Mouse (Mus musculus) cerebellum, adult 11 months (tissue): ENCODE results near the gene Arhgap27.

Source experiments
- DNase-seq: peaks from one replicate; pipeline ENCODE4 v3.0.0; 2022

Gene Arhgap27

DNA sequence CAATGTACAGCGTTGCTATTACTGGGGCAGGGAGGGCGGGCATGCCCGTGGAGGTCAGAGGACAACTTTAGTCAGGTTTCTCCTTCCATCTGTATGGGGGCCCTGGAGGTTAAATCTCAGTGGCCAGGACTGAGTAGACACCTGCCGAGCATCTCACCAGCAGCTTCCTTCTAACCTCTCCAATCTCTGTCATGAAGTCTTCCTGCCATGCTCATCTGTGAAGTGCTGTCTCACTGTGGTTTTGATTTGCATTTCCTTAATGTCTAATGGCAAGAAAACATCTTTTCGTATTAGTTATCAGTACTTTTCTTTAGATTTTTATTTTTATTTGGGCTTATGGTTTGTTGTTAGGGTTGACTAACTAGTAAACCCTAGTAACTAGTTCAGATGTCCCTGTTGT lies 17.0 kb upstream of the Arhgap27 start:
- DNase-seq: no peak

DNA sequence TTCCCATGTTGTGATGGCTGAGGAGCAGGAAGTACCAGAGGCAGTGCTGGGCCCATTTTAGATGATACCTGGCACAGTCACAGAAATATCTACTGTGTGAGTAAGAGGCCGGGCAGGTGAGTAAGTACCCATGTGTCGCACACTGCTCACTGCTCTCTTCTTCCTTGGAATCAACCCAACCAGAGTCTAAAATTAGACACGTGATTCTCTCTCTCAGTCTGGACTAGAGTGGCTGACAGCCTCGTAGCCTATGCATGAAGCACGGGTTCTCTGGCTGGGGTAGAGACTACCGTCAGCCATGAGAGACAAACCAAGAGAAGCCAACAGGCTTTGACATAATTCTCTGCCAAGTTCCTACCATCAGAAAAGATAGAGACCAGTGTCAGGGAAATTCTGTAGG lies 14.8 kb upstream of the Arhgap27 start:
- DNase-seq: no peak

DNA sequence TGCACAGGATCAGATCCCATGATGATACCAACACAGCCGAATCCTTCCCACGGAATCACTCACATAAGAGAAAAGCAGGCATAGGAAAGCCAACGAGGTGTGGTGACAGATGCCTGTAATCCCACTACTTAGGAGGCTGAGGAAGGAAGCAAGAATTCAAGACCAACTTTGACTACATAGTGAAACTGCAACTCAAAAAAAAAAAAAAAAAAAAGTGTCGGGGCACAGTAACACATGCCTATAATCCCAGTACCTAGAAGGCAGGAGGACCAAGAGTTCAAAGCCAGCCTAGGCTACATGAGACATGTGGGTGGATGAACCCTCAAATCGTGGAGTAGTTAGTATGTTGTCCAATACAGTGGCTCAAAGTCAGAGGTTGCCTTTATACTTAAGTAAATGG lies 12.3 kb upstream of the Arhgap27 start:
- no peak for DNase-seq

DNA sequence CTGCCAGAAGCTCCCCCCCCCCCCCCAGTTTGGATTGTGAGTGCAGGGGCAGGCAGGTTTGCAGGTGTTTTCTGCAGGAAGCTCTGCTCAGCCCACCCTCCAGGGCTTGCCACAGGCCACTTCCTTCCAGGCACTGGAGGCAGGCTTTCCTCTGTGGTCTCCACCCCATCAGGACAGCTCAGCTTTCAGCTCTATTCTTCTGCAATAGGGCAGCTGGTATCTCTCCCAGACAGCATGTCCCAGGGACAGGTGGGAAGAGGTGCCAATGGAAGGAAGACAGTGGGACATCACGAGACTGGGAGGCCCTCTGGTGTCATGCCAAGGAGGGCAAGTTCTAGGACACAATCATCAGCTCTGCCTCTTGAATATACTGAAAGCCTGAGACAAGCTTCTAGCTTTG lies 11.8 kb upstream of the Arhgap27 start:
- no peak for DNase-seq

DNA sequence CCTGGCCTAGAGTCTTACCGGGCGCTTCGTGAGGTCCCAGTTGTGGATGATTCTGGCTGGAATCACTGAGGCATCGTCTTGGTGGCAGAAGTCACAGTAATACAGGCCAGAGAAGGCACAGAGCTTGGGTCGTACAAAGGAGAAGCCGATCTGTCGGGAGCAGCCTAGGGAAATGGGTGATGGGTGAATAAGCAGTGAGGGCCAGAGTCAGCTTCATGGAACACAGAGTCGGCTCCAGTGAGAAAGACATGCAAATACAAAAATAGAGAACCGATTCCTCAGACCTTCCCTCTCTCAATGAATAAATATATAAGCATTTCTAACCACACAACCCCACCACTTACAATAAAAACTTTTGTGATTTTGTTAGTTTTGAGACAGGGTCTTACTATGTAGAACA lies 10.4 kb upstream of the Arhgap27 start:
- DNase-seq: no peak

DNA sequence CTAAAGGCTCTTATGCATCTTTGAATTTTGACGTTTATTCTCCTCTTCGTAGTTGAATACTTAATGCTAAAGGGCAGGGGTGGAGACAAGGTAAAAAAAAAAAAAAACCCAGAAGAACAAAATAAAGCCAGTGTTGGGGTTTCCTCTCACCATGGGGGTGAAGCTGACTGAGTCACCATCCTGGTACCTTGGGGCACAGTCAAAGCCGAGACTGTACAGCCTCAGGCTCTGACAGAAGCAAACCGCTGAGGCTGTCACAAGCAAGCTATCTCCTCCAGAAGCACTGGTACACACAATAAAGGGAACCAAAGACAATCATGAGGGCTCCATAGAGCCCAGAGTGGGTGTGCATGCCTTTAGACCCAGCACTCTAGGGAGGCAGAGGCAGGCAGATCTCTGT lies 9.1 kb upstream of the Arhgap27 start:
- DNase-seq: no peak

DNA sequence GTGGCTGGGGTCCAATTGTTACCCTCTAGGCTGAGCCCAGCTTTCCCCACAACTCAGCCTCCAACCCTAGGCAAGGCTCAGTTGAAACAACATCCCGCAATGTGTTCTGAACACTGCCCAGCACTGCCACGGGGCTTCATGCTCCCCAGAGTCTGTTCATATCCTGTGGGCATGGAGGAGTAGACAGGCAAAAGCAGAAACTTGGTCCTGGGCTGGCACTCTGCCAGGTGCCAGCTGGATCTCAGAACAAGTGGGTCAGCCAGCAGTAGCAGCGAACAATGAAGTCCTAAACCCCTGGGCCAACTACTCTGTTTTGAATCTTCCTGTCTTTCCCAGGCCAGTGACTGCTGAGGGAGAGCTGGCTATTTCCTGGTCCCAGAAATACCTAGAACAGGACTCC lies 8.6 kb upstream of the Arhgap27 start:
- no peak for DNase-seq

DNA sequence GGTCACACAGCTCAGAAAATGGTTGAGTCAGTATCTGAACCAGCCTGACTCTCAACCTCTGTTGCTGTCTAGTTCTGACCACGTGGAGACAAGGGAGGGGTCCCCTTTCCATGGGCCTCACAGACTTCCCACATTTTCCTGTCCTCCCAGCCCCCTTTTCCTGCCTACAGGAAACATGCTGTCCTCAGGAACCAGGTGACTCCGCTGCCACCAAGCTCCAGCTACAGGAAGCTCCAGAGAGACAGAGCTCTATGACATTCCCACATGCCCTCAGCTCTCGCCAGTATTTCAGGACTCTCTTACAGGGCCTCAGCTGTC lies 7.7 kb upstream of the Arhgap27 start:
- DNase-seq: no peak

DNA sequence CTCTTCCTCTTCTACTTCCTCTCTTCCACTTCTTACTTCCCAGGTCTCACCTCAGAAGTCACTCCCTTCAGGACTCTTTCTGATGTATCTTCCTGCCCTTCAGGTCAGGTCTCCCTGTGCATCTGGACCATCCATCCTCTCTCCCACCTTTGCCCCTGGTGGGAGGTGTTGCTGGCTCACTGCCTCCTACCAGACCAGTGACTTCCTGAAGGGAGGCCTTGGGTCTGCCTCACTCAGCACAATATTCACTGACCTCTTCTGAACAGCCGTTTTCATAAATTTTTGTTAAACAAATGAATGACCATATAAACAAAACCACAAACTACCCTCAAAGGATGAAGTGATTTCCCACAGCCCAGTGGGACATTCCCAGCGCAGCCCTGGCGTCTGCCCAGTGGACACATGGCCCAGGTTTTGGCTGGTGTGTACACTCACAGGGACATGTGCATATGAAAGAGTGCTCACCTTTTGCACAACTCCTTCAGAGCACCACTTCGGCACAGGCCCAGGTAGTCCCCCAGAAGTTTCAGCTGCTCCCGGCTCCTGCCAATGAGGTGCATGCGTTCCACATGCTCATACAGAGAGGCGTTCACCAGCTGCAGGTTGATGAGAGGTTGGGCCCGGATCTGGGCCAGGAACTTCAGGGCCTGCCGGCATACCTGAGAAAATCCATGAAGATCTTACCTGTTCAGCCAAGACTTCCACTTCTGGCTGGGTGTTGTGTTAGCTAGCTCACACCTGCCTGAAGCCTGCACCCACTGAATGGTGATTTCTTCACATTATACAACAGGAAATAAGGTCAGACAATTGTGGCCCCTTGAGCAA lies 7.1 kb upstream of the Arhgap27 start:
- no peak for DNase-seq

DNA sequence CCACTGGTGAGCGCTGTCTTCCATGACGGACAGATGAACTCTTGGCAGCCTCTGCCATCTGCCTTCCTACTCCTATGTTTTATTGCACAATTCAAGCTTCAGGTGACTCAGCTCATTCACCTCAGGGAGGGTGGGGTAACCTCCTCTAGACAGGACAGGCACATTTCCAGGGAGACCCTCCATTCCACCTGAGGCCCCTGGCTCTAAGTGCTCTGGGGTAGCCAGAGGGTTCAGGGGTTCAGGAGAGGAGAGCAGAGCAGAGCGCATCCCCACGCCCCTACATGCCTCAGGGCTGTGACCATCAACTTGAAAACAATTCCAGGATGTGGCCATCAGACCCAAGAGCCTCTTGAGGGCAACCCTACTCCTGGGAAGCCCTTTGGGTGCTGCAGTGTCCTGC lies 2.0 kb upstream of the Arhgap27 start:
- DNase-seq: no peak

DNA sequence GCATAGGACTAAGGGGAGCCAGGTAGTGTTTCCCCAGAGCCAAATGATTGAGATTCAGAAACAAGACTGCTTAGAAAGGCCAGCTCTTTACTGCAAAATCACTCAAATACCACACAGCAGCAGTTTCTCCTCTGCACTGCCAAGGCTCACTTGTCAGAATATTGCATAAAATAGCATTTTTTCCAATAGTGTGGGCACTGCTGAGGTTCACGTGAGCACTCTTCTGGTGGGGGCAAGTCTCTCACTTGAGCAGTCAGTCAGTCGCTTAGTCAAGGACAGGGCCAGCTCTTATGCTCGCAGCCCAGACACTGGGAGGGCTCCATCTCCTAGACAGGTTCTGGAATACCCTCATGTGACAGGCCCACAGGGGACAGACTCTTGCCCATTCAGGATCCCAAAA lies 1.5 kb upstream of the Arhgap27 start:
- no peak for DNase-seq

DNA sequence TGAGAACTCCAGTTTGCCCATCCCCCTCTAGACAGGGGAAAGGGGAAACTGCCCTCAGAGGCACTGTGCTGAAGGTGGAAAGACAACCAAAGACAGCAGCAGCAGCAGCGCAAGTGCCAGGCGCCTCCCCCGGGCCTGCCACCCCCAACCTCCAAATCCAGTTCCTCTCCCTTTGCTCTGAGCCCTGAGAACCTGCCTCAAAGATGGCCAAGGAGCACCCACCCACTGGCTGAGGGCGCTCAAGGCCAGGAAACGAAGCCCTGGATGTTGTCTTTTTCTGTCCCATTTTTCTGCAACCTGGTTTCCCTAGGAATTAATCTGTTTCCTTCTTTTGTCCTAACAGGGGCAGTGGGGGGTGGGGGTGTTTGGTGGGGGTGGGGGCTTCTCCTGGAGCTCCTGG lies 843 bp upstream of the Arhgap27 start:
- DNase-seq: no peak

DNA sequence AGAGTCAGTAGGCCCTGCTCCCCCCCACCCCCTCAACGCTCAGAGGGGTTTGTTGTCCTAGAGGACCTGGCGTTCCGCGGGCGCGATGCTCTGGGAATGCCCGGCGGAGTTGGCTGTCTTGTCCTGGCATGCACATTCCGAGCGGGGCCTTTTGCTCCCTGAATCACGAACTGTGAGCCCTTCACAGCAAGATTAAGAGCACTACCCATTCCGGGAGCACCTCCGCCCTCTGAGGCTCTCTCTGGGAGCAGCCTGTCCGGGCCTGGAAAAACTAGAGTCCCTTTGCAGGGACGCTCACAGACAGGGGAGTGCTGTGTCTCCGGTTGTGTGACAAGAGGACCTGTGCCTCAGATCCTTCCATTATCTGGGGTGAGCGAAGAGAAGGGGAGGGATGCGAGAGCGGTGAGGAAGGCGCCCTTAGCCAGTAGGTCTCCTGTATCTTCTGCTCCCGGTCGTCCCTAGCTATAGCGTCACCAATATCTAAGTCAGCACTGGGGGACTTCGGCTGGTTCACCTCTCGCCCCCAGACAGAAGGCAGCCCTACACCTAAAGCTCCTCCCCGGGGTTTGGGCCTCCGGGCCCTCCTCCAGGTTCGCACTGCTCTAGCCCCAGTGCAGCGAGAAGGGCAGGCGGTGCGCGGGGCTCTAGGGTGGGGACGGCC lies 841 bp downstream of the Arhgap27 start:
- DNase-seq: peak; percentile 22

DNA sequence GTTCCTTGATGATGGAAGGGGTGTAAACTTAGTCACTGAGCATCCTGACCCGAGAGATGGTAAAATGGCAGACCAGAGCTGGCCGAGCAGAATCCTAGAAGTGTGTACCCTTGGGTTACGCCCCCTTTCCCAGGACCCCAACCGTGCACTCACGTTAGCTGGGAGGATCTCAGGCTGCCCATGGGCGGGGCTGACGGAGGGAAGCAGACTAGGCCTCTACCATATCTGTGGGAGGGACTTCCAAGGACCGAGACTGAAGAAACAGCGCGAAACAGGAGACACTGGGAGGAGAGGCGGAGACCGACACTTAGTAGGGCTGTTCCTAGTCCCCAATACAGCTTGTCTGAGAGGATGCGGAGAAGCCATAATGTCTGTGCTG lies 1.4 kb downstream of the Arhgap27 start:
- DNase-seq: no peak

DNA sequence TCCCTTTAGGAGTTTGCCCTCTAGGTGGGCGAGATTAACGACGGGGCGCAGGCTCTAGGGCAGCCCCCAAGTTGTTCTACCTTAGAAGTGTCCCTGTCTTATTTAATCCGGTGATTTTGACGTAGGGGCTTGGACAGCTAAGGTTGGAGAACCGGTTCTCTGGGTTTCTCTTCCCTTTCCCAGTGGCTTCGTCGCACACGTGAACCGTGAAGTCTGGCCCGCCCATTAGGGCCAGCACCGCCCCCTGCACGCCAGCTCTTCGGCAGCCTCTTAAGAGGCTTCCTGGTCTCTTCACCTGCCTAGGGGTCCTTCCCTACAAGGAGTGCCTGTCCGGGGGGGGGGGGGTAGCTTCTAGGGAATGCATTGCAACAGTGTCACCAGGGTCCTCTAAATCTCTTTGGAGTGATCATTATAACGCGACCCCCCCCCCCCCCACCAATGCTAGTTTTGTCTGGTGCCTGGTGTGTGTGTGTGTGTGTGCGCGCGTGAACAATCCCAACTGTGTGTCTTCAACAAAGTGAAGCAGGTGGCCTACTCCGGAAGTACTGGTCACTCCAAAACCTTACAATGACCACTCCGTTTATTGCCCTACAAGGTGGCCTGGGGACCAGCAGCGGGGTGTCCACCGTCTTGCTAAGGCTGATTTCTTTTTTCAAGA lies 2.0 kb downstream of the Arhgap27 start:
- DNase-seq: no peak

DNA sequence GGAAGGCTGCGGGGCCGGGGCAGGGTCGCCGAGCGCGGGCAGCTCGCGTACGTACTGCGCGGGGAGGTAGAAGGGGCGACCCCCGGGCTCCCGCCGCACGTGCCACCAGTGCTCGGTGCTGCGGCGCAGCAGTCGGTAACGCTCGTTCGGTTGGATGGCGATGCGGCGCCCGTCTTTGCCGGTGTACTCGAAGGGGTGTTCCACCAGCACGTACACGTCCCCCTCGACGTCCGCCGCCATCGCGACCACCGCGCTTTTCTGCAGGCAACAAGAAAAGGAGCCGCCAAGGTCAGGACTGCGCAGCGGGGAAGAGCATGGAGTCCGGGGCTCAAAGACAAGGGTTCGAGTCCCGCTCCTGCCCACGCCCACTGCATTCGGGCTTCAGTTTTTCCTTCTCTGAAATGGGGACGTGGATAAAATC lies 2.8 kb downstream of the Arhgap27 start:
- peak; percentile 25 for DNase-seq

DNA sequence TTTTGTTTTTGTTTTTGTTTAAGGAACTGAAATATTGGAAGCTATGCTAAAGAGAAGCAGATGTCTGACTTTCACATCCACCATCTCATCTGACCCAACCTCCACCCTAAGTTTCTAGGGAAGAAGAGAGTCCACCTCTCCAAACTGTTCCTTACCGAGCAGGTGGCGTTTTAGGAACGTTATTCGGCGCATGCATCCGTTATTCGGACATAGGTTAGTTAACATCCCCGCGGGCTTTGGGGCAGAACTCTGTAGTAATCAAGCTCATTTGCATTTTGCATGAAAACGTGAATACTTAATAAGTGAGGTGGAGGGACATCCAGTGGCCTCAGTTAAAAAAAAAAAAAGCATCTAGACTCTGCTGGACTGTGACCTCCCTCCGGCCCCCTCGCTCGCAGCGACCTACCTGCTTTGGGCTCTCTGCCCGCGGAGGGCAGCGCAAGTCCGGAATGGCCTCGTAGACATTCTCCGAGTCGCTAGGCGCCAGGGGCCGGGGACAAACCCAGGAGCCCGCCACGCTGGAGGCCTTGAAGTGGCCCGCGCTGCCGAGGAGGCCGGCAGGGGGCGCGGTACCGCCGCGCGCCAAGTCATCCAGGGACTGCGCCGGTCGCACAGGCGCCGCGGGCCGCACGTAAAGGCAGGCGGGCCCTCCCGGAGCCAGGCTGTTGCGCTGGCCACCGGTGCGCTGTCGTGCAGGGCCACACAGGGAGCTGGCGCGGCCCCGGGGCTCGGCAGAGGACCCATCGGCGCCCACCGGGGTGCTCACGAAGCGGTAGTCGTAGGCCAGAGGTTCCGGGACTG lies 3.5 kb downstream of the Arhgap27 start:
- peak; percentile 80 for DNase-seq

DNA sequence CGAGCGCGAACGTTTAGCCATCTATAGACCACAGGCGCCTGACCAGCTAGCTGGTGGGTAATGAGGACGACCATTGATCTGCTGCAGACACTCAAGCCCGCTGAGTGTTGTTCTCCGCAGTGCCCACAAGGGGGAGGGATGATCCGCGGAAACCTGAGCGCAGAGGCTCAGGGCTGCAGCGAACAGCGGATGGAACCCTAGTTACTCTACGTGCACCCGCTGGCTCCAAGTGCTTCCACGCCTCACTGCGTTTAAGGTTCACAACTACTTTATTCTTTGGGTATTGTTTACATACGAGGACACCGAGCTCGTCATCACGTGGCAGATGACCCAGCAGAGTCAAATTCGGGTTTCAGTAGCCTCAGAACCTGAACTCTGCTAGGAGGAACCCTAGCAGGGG lies 4.4 kb downstream of the Arhgap27 start:
- peak; percentile 64 for DNase-seq

DNA sequence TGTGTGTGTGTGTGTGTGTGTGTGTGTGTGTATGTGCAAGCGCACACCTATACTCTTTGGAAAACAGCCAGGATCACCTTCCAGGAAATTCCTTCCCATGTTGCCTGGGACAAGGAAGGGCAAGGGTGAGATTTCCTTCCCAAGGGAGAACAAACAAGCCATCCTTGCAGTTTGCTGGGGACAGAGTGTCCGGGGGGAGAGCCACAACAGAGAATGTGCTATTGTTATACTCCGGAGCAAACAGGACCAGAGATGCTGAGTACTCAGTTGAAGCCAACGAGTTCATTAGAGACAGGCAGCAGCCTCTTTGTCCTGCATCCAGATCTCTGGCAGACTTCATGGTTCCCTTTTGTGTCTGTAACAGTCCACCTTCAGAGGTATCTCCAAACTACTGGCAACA lies 5.2 kb downstream of the Arhgap27 start:
- DNase-seq: no peak

DNA sequence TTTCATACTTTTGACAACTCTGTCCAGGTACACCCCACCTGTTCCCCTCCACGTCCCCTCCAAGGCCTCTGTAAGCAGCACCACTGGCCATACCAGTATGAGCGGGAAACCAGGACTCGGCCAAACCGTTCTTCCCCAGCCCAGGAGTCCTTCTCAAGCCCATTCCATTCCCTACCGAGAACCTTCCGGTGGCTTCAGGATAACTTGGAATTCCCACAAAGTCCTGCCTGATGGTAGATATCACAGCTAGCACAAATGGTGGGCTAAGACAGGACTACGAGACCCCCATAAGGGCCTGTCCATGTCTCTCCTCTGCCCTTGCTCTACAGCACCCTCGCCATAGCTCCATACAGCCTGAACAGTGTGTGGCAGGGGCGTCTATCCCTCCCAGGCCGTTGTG lies 5.8 kb downstream of the Arhgap27 start:
- no peak for DNase-seq

DNA sequence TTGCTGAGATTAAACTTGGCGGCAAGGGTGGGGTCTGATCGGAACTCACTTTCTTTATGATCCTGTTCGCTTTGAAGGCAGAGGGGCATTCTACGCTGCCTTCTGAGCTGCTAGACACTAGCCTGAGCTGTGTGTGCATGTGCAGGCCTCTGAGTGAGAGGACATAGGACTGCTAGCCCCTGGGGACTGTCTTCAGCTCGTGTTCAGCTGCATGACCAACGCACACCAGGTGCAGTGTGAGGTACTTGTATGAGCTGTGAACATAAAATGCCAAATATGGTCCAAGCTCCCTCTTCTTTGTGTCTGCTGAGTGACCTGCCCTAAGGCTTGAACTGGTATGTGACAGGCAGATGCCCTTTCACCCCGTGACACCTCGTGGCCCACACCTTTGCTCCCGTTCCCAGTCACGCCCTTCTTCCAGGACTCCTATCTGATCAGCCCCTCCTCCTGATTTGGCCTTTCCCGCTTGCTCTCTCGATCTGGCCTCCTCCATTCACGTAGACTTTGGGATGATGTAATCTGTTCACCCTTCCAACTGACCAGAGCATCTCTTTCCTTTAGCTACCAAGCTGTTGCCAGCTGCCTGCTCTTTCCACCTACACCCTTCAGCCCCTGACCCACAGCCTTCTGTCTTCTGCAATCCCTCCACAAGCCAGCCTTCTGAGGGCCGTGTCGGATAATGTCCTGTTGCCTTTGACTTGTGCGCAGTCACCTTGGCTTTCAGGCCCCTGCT lies 6.4 kb downstream of the Arhgap27 start:
- no peak for DNase-seq

DNA sequence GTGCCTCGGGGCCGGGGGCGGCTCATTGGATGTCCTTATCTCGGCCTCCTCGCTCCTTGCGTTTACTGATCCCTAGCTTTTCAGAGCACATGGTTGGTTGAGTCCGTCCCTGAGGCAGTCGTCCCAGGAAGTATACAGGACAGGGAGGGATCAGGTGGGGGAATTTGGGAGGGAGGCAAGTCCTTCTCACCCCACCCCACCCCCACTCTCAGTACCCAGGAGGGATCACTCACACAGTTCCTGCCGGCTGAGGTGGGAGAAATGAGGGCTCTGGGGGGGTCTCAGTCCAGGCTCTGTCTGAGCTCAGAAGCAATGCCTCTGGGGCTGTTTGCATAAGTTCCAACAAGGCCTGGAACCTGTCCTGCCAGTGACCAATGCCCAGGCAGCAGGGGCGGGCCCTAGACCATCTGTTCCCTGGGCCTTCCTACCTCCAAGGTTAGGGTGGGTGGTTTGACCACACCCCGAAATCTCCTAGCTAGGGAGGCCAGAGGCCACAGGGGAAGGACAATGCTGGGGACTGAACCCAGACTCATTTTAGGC lies 7.4 kb downstream of the Arhgap27 start:
- no peak for DNase-seq

DNA sequence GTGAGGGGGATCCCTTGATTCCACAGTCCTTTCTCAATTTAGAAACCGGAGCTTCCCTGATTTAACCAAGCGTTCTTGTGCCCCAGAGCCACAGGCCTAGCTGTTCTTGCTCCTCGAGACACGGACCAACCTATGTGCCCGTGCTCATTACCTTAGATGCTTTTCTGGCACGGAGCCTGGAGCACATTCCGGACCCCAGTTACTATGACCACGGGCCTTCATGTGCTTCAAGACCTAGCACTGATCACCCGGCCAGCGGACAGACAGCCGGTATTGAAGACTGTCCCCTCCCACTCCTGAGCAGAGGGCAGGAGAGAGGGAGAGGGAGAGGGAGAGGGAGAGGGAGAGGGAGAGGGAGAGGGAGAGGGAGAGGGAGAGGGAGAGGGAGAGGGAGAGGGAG lies 8.2 kb downstream of the Arhgap27 start:
- DNase-seq: no peak
